Mouse (Mus musculus) kidney, postnatal 25 days (tissue): Measurements from ENCODE around the gene Chmp4b.
A peak's percentile ranks its signal among the peaks of the same experiment; 100 is the strongest.

ENCODE experiments used
- DNase-seq, 2 experiments: peaks; one replicate each; pipeline ENCODE4 v3.0.0; 2021; ENCODE audit warnings: mixed read lengths in 2 of 2

Chmp4b gene

GRCm38 (mm10) chr2:154651363-154651762, at the start of gene Chmp4b:
TSS of gene Chmp4b (plus strand) at chr2:154651705.
- DNase-seq: peak; percentile 73 to 86

GRCm38 (mm10) chr2:154603007-154603637, 48.4 kb upstream of the Chmp4b start:
- peak; percentile 35 to 55 for DNase-seq

- DNase-seq: peak; percentile 99 to 100
Measured at GRCm38 (mm10) chr2:154603638-154604153, 47.8 kb upstream of the Chmp4b start, which contains the start of gene Pxmp4. TSS of gene Pxmp4 (minus strand) at chr2:154603708.

- DNase-seq: no peak
Measured at GRCm38 (mm10) chr2:154604156-154604555, 47.3 kb upstream of the Chmp4b start.

- no peak for DNase-seq
Measured at GRCm38 (mm10) chr2:154606965-154607364, 44.5 kb upstream of the Chmp4b start.

- no peak for DNase-seq
Measured at GRCm38 (mm10) chr2:154609050-154609767, 42.3 kb upstream of the Chmp4b start.

GRCm38 (mm10) chr2:154613118-154614115, 38.1 kb upstream of the Chmp4b start, which contains the start of the genes Zfp341 and 4930519P11Rik:
TSS of gene Zfp341 (plus strand) at chr2:154613297.
TSS of gene 4930519P11Rik (minus strand) at chr2:154613437.
- DNase-seq: peak; percentile 89 to 95

GRCm38 (mm10) chr2:154614841-154615576, 36.5 kb upstream of the Chmp4b start:
- DNase-seq: peak; percentile 28 to 50

GRCm38 (mm10) chr2:154615674-154616073, 35.8 kb upstream of the Chmp4b start:
- no peak for DNase-seq

GRCm38 (mm10) chr2:154617061-154617460, 34.4 kb upstream of the Chmp4b start:
- no peak for DNase-seq

GRCm38 (mm10) chr2:154621684-154622083, 29.8 kb upstream of the Chmp4b start:
- DNase-seq: peak; percentile 38 to 75

- DNase-seq: no peak
Measured at GRCm38 (mm10) chr2:154624137-154624536, 27.4 kb upstream of the Chmp4b start.

GRCm38 (mm10) chr2:154630531-154630930, 21.0 kb upstream of the Chmp4b start:
- no peak for DNase-seq

GRCm38 (mm10) chr2:154632203-154632780, 19.2 kb upstream of the Chmp4b start:
- no peak for DNase-seq

- DNase-seq: no peak
Measured at GRCm38 (mm10) chr2:154633039-154633742, 18.3 kb upstream of the Chmp4b start.

- no peak for DNase-seq
Measured at GRCm38 (mm10) chr2:154633876-154634644, 17.4 kb upstream of the Chmp4b start.

GRCm38 (mm10) chr2:154635826-154636225, 15.7 kb upstream of the Chmp4b start:
- DNase-seq: no peak

GRCm38 (mm10) chr2:154638521-154638920, 13.0 kb upstream of the Chmp4b start:
- DNase-seq: no peak

GRCm38 (mm10) chr2:154639115-154639514, 12.4 kb upstream of the Chmp4b start:
- no peak for DNase-seq

GRCm38 (mm10) chr2:154641176-154641575, 10.3 kb upstream of the Chmp4b start:
- DNase-seq: no peak
